Mouse (Mus musculus) kidney, adult 2 months (tissue): ENCODE measurements around the gene Inka2. TPM values are rescaled to one million over a fixed set of nuclear protein-coding genes. Genes with fewer than 3 reads are reported as not detected.

Experiments used
- DNase-seq: peaks from one replicate; pipeline ENCODE4 v3.0.0; 2021
- H3K27ac ChIP-seq: fragments of 200-500 bp; 2 replicates; pipeline ENCODE4 v1.5.1; 2012; ENCODE audit warnings: low read depth, low read length, control low read depth, inconsistent platforms; ENCODE audit not compliant: insufficient read depth
- H3K27me3 ChIP-seq: fragments of 200-500 bp; replicated peaks from 2 replicates; pipeline ENCODE4 v1.6.1; 2012; ENCODE audit warnings: mild to moderate bottlenecking, moderate library complexity, low read length, inconsistent platforms; ENCODE audit not compliant: control insufficient read depth, insufficient read depth
- H3K36me3 ChIP-seq: fragments of 200-500 bp; 2 replicates; pipeline ENCODE4 v1.6.1; 2012; ENCODE audit warnings: mild to moderate bottlenecking, moderate library complexity, low read length, inconsistent platforms; ENCODE audit not compliant: control insufficient read depth, insufficient read depth
- H3K4me1 ChIP-seq: fragments of 200-500 bp; 2 replicates; pipeline ENCODE4 v1.6.1; 2011; ENCODE audit warnings: low read length; ENCODE audit not compliant: control insufficient read depth, insufficient read depth
- H3K4me3 ChIP-seq: fragments of 200-500 bp; 2 replicates; pipeline ENCODE4 v1.5.1; 2011; ENCODE audit warnings: mild to moderate bottlenecking, low read depth, low read length, control low read depth; ENCODE audit not compliant: insufficient read depth
- CTCF ChIP-seq: fragments of 200-500 bp; conservative IDR thresholded peaks from 2 replicates; pipeline ENCODE4 v1.5.1; 2011; ENCODE audit warnings: low read depth, mild to moderate bottlenecking, control low read depth, low read length, moderate library complexity, mixed read lengths; ENCODE audit not compliant: insufficient read depth, insufficient read length
- POLR2A ChIP-seq: fragments of 200-500 bp; IDR thresholded peaks from one replicate; pipeline ENCODE4 v1.6.1; 2011; ENCODE audit warnings: low read depth, low read length, control low read depth
- WGBS: fragments of 180-500 bp; shearing (Covaris S2); methylation state at CpG from one replicate; pipeline ENCODE4 v1.1.7; 2018; 5-methylcytosine and 5-hydroxymethylcytosine counted together
- polyA plus RNA-seq: library from polyadenylated mRNA; depleted of rRNA; stranded (reverse); fragments of >200 nt; gene quantifications from 2 replicates; pipeline ENCODE4 v1.2.3, GENCODE M21; 2012; rRNA removed

Inka2 gene
- polyA plus RNA-seq, result 0.61 and 0.64 TPM in 2 replicates

DNA sequence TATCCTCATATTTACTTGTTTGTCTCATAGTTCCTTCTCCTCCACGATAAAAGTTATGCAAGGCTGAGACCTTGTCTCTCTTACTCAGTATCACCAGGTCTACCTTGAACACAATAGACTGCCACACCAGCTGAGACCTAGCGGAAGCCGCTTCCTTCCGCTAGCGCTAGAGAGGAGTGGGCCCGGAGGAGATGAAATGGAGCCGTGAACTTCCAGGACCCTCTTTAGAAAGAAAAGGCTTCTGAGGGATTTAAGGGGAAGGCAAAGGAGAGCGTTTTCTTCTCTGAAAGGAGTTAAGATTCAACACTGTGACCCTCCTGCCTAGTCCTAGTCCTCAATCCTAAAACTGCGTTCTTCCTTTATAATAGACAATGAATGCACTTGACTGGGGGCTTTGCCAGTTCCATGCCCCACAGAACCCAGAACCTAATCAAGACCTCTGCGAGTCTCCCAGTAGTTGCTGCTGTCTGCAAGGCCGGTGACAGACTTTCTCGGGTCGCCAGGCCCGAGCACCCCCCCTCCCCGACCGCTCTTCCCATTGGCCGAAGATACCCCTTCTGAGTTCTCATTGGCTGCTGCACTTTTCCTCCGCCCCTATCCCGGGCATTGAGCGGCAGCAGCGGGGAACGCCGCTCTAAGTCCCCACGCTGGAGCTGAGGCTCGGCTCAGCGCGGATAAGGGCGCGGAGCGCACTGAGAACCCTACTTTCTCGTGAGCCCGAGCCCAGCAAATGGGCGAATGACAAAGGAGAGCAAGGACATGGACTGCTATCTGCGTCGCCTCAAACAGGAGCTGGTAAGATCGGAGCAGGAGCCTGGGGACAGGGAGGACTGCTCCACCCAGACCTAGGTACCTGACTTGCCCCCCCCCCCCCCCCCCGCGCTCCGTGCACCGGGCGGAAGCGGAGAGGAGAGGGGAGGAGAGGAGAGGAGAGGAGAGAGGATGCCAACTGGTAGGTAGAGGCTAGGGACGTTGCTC lies at the start of gene Inka2:
TSS of gene Inka2 (plus strand) at position 569 of the 978 bp plus-strand sequence.
- Histone ChIP-seq H3K27ac (0 out of 2 replicates have a peak within 1 kb of the TSS, but pooled peaks have one; percentile 5), H3K4me1 (no peaks in the 10 kb centered on the region), H3K4me3 (peak within 1 kb of the TSS; percentile 61), H3K36me3 (no peaks in the 10 kb centered on the region), H3K27me3 (no peaks in the 10 kb centered on the region)
- WGBS, result 13% methylated on average over 43 of the region's 43 CpGs
- no peak for TF ChIP-seq CTCF
- TF ChIP-seq POLR2A, result no peak
- DNase-seq, result peak; percentile 82

DNA sequence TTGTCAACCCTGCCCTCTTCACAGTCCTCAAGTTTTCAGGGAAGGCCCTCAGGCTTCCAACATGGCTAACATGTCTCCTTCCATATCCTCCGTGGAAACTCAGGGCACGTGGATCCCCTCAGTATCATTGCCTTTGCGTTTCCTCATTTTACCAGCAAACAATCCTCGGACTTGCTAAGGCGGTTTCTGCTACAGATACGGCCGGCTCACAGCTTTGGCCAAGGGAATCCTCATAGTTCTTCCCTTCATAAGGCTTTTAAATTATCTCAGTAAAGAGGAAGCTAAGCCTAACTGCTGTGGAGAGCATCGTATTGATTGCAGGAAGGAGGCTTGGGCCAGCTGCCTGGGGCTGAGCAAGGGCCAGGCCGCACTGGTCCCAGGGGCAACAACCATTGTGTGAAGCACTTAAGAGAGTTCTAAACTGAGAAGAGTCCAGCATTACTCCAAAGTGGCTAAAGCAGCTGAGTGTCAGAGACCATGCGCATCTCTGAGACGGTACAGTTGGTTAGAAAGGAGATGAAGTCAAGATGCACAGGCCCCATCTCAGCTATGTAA lies 49.3 kb upstream of the Inka2 start:
- Histone ChIP-seq H3K36me3 (no peaks in the 10 kb centered on the region), H3K4me1 (no peaks in the 10 kb centered on the region), H3K4me3 (no peak overlapping the region), H3K27me3 (no peaks in the 10 kb centered on the region), H3K27ac (no peak overlapping the region)
- WGBS, result 90% methylated on average over 11 of the region's 11 CpGs
- TF ChIP-seq CTCF (no peak), POLR2A (no peak)
- DNase-seq, result no peak

DNA sequence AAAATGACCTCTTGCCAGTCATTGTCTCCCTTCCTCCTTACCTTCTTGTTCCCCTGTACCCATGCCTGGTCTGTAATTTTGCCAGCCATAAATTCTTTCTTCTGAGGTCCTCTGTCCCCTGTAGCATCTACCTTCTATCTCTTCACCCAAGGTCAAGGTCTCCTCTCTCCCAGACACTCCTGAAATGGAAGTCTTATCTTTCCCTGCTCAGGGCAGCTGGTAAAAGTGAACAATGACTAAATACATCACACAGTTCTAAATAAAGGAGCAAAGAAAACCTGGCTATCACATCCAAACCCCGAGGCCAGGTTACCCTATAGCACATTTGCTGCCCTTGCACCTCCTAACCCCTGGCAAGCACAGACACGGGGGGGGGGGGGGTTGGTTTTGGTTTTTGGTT lies 43.9 kb upstream of the Inka2 start:
- no peak for TF ChIP-seq POLR2A
- no peak for TF ChIP-seq CTCF
- no peaks in the 10 kb centered on the region for H3K36me3 ChIP-seq
- H3K4me1 ChIP-seq, result no peaks in the 10 kb centered on the region
- no peak overlapping the region for H3K4me3 ChIP-seq
- DNase-seq, result no peak
- H3K27ac ChIP-seq, result no peak overlapping the region
- no peaks in the 10 kb centered on the region for H3K27me3 ChIP-seq
- 57% methylated on average over 2 of the region's 2 CpGs for WGBS

DNA sequence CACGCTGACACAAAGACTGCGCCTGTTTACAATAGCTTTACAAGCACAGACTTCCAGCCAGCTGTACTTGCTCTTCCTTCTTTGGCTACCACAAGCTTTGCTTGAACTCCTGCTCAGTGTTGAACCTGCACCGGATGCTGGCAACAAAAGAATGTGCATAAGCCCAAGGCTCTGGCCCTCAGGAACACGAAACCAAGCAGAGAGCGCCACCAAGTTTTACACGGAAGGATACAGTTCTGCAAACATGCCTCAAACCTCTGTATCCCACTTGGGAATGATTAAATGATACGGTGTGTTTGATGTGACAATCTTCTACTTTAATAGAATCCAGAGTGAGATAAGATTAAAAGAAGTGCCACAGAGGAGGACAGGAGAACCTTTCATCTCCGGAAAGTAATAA lies 41.4 kb upstream of the Inka2 start:
- DNase-seq, result peak; percentile 27
- Histone ChIP-seq H3K4me3 (no peak overlapping the region), H3K27ac (no peak overlapping the region), H3K4me1 (no peaks in the 10 kb centered on the region), H3K36me3 (no peaks in the 10 kb centered on the region), H3K27me3 (no peaks in the 10 kb centered on the region)
- 74% methylated on average over 8 of the region's 8 CpGs for WGBS
- no peak for TF ChIP-seq POLR2A
- no peak for TF ChIP-seq CTCF

DNA sequence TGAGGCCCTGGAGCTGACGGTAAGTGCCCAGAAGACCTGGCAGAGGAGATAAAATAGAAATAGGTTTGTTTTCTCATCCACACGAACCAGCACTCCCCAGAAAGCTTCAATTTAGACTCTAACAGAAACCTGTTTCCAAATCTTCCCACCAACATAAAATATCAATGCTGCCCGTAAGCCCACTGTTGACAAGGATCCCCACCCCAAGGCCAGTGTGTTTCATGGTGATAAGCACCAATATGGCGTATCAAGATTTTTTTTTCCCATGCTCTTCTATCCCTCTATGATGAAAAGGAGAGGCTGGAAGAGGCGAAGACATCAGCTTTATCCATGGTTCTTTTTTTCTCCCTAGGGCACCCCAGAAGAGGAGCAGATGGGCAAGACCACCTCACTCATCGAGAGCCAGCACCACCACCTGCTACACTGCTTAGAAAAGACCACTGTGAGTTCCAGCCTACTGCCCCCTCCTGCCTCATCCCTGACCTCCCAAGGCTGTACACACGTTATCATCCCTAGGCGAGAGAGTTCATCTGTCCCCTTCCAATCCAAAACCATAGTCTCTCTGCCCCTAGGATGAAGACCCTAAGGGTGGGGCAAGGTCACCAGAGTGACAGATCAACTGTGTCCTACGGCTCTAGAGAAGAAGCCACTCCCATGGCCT lies 39.2 kb upstream of the Inka2 start:
- H3K36me3 ChIP-seq, result no peaks in the 10 kb centered on the region
- no peak for TF ChIP-seq CTCF
- no peak for TF ChIP-seq POLR2A
- H3K4me3 ChIP-seq, result no peak overlapping the region
- H3K4me1 ChIP-seq, result no peaks in the 10 kb centered on the region
- WGBS, result 89% methylated on average over 9 of the region's 9 CpGs
- H3K27ac ChIP-seq, result no peak overlapping the region
- DNase-seq, result no peak
- H3K27me3 ChIP-seq, result no peaks in the 10 kb centered on the region

DNA sequence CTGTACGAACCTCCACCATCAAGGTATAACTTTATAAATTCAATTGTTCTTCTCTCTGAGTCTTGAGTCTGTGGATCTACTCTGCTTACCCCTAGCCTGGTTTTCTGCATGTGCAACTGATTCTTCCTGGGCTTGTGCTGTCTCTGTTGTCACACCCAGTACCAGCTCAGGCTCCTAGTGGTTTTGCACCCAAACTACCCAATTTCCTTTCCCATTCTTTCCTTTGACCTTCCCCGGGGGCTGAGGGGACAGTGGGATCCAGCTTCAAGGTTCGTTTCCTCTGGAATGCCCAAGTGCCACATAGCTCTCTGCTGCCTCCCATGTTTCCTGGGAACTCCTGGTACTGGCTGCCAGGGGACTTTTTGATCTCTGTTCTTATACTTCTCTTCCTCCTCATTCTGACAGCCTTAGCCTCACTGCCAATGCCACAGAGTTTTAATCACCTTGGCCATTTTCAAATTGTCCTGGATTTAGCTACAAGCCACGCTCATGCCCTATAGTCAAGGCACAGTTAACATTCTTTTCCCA lies 37.3 kb upstream of the Inka2 start:
- no peaks in the 10 kb centered on the region for H3K36me3 ChIP-seq
- H3K4me3 ChIP-seq, result no peak overlapping the region
- H3K27ac ChIP-seq, result no peak overlapping the region
- TF ChIP-seq POLR2A, result no peak
- no peaks in the 10 kb centered on the region for H3K27me3 ChIP-seq
- WGBS, result 47% methylated on average over 4 of the region's 4 CpGs
- no peaks in the 10 kb centered on the region for H3K4me1 ChIP-seq
- peak; percentile 7 for DNase-seq

DNA sequence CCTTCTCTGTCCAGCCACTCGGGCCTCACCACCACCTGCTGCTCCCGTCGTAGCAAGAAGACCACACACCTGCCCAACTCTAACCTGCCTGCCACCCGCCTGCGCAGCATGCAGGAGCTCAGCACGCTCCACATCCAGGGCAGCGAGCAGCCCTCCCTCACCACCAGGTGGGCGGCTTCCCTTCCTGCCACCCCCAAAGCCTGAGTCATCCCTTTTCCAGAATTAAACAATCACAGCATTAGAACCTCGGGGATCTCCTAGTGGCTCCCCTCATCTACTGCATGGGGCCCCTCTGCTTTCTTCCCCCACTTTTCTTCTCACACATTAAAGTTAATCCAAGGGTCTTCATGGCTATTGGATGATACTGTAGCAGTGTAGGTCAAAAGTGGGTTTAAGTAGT lies 36.2 kb upstream of the Inka2 start:
- Histone ChIP-seq H3K36me3 (no peaks in the 10 kb centered on the region), H3K4me3 (no peak overlapping the region), H3K27me3 (no peaks in the 10 kb centered on the region), H3K4me1 (no peaks in the 10 kb centered on the region), H3K27ac (no peak overlapping the region)
- TF ChIP-seq CTCF (no peak), POLR2A (no peak)
- no peak for DNase-seq
- 67% methylated on average over 9 of the region's 9 CpGs for WGBS
